Mouse (Mus musculus) cerebellum, adult 9-11 months (tissue): ENCODE data around the gene Farsb.

ENCODE experiments used
- DNase-seq: peaks from one replicate; pipeline ENCODE4 v3.0.0; 2022

Farsb gene

GRCm38 (mm10) chr1:78483430-78483829 is 5.3 kb downstream of the Farsb start:
- no peak for DNase-seq

GRCm38 (mm10) chr1:78472441-78472840 is 16.3 kb downstream of the Farsb start:
- no peak for DNase-seq

GRCm38 (mm10) chr1:78454659-78455058 is 34.0 kb downstream of the Farsb start:
- peak; percentile 25 for DNase-seq

- no peak for DNase-seq
These were observed 34.8 kb downstream of the Farsb start for GRCm38 (mm10) chr1:78453886-78454285.

- no peak for DNase-seq
These were observed 36.2 kb downstream of the Farsb start for GRCm38 (mm10) chr1:78452544-78452943.

- no peak for DNase-seq
These were observed 37.4 kb downstream of the Farsb start for GRCm38 (mm10) chr1:78451070-78451854.

GRCm38 (mm10) chr1:78448091-78448490 is 40.6 kb downstream of the Farsb start:
- DNase-seq = no peak

GRCm38 (mm10) chr1:78446742-78447141 is 42.0 kb downstream of the Farsb start:
- no peak for DNase-seq

DNA sequence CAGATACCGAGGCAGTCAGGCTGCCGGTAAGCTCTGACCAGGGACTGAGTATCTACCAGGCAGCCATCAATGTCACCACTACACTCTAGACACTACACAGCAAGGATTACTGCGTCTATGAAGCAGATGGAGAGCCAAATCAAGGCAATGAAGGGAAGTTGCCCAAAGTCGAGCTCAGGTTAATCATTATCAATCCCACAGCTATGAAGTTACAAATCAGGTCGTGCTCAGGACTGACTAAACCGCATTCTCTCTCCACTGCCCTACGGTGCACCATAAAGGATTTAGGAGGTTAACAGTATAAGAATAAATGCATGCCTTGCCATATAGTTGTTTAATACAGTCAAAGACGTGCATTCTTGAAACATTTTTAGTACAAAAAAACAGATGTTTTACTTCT is 42.5 kb downstream of the Farsb start:
- DNase-seq = no peak

DNA sequence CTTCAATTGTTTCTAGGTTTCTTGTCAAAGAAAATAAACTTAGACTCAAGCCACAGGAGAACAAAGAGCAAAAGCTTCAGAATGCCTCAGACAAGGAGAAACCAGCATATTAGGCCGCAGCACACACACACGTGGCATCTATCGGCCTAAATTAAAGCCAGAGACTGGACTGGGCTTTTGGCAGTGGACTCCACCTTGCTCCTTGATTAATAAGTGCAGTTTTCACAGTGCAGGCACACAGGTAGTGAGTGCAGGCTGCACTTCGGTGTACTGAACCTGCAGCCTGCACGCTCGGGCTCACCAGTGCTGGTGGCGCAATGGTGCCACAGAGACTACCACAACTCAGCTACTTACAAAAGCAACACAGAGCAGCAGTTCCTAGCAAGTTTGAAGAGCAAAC is 45.6 kb downstream of the Farsb start:
- DNase-seq = no peak

DNA sequence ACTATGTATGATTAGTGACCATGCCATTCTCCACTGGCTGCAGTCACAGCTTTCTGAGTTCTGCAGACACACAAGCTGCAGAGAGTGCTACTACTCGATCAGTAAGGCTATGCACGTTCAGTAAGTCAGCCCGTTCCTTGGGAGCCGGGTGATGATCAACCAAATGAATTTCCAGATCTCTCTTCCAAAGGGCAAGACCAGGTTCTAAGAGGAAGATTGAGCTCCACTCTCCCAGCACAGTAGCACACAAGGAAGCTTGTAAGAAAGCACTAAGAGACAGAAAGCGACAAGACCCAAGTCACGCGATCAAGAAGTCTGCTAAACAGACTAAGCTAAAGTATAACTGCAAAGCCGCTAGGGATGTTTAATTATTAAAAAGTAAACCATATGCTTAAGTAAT is 48.0 kb downstream of the Farsb start:
- no peak for DNase-seq

- DNase-seq = no peak
These were observed 51.5 kb downstream of the Farsb start for GRCm38 (mm10) chr1:78437150-78437549.

DNA sequence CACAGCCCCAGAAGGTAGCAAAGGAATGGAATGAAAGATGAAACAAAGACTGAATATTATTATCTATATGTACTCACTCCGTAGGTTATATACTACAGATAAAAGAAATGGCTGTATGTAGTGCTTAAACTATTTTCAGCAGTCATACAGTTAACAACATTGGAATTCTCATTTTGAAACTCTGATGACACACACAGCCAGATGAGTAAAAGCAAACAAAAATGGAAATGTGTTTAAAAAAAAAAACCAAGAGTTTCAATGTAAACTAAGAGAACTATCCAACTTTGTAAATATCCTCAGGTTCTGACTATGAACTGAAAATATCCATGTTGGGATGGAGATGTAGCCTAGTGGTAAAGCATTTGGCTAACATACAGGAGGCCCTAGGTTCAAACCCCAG is 52.3 kb downstream of the Farsb start:
- no peak for DNase-seq

GRCm38 (mm10) chr1:78435967-78436366 is 52.7 kb downstream of the Farsb start:
- DNase-seq = no peak

DNA sequence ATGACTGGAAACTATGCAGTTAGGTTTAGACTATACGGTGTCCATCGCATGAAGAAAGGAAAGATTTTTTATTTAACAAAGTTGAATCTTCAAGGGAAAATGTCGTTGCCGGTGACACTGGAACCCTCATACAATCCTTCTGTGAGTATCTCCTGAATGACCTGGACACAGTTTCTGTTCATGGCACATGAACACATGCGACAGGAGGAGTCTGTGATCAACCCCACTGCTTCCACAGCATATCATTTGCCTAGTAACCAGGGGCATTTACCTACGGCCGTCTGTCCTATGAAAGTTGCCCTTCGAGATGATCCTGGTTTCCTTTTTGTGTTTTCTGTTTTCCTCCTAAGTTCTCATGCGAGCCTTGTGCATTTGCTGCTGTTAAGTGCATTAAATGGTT is 55.2 kb downstream of the Farsb start:
- DNase-seq = no peak

- no peak for DNase-seq
These were observed 59.8 kb downstream of the Farsb start for GRCm38 (mm10) chr1:78428851-78429250.

DNA sequence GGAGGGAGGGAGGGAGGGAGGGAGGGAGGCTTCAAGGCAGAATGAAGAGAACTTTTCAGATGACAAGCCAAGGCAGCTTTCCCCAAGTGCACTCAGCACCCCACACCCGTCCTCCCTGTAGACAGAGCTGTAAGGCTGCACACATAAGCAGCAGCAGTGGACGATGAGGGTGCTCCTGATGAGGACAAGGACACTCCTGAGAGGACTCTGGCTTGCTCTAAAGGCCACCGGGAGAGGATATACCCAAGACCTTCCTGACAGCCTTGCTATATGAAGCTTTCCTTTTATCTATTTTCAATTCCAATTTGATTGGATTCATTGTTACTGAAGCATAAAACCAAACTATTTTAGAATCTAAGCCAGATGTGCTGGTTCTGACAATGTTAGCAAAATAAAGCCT is 61.9 kb downstream of the Farsb start:
- DNase-seq = no peak

- DNase-seq = no peak
These were observed 62.6 kb downstream of the Farsb start for GRCm38 (mm10) chr1:78425793-78426700.

GRCm38 (mm10) chr1:78425309-78425708 is 63.4 kb downstream of the Farsb start:
- DNase-seq = no peak

DNA sequence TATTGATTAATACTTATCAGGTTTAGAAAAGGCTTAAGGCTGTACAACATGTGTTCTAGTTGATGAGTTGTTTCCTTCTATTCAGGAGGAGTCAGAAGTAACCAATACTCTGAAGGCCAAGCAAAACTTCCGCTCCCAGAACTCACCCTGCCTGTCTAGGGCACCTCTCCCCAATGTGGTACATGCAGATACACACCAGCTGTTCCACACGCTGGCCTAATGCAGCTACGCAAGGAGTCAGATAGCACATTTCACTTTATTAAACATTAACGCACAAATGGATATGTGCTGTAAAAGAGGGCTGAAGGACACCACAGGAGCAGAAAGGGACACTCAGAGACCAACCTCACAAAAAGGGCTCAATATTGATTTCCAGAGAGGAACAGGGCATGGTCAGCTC is 63.8 kb downstream of the Farsb start:
- DNase-seq = no peak

GRCm38 (mm10) chr1:78422576-78422975 is 66.1 kb downstream of the Farsb start:
- DNase-seq = no peak

DNA sequence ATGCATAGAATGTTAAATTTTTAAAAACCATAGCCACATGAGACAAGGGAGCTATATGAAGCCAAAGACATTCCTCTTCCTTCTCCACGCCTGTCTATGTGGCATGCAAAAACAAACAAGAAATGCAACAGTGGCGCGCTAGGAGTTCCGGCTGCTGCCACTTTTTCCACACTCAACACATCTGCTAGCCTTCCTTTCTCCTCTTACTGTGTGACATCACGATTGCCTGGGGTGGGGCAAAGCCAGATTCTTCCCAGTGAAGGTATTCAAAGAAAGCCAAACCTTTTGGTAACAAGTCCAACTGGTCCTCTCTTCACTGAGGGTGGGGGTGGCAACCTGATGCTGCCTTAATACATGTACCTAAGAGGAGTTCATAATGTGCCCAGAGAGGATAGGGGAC is 66.9 kb downstream of the Farsb start:
- DNase-seq = no peak

DNA sequence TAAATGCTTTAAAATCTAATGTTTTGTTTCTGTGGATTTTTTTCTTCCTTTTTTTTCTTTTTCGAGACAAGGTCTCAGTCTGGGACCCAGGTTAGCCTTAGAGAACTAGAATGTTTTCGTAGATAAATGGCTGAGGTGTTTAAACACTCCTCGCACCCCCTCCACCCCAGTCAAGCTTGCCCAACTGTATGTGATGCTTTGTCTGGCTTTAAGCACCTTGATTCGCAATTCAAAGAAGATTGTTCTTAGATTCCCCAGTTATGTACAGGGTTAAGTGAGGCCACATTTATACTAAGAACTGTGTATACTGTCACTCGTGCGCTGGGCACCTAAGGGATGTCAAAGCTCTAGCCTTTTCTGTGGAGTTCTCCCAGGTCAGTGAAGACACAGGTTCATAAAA is 68.4 kb downstream of the Farsb start:
- no peak for DNase-seq

- DNase-seq = peak; percentile 73
These were observed 69.1 kb downstream of the Farsb start for GRCm38 (mm10) chr1:78419593-78419992.
